Mouse (Mus musculus) myocyte (in vitro differentiated cells): Measurements from ENCODE around the gene Hps3.

Source experiments
- MYOG ChIP-seq, 3 experiments: IDR thresholded peaks; one replicate each; pipeline ENCODE4 v1.6.1; 2011; ENCODE audit warnings: control low read depth in 2 of 3, low read depth in 2 of 3, mild to moderate bottlenecking in 2 of 3; ENCODE audit not compliant: insufficient read length in 2 of 3, control insufficient read depth in 1 of 3, insufficient read depth in 1 of 3
- POLR2A ChIP-seq: IDR thresholded peaks from one replicate; pipeline ENCODE4 v1.6.1; 2011; ENCODE audit warnings: low read depth, mild to moderate bottlenecking, control low read depth, moderate library complexity; ENCODE audit not compliant: insufficient read length

DNA sequence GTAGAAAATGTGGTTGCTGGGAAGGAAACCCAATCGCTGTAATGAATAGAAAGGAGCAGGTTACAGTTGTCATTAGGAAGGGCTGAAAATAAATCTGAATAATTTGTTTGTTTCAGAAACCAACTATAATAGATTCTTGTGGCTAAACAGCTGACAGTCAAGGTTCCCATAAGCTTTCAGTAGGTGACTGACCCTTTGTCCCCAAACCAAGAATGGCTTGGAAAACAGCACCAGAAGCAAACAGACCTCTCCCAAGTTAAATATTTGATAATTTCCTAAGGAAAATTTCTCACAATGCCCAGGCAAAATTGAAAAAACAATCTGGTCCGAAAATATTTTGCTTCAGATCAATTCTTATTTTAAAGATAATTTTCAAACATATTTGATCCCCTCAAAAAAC, 73.8 kb downstream of the Hps3 start:
- TF ChIP-seq POLR2A, result no peak
- TF ChIP-seq MYOG (IDR thresholded peaks at IDR 0.05; ENCODE audit: control insufficient read depth in 1 of 3, insufficient read depth in 1 of 3, insufficient read length in 2 of 3, low read depth in 2 of 3), result peak in 1 of 3 experiments; percentile 24
